ENCODE assay signal across 23 mouse cellular contexts in genomic region chr8:118744991-118745390, GRCm38 (mm10).
DNase-seq lines count a peak whose midpoint lies in the region; ATAC-seq and TF ChIP-seq lines count a peak whose summit lies in the region.
"Had no signal": no experiment of that assay in that cellular context is flagged by ENCODE, and none has a peak within 500 bp of the region (broad histone marks: within the 10 kb centered on the region; RNA-seq: fewer than 3 reads in every experiment).

No protein-coding gene starts in this region.

- no peak for ATAC-seq in hindbrain, postnatal 0 days
- no peak for ATAC-seq in hindbrain, embryonic 13.5 days (ENCODE audit: low FRiP score)
- no peak for ATAC-seq in midbrain, postnatal 0 days (ENCODE audit: low FRiP score)
- ATAC-seq in midbrain, embryonic 15.5 days (replicated peaks), result no peak
- ATAC-seq: forebrain, embryonic 15.5 days; intestine, embryonic 15.5 days had no signal

- peak; percentile 32 for TF ChIP-seq CTCF in hindbrain, postnatal 0 days (IDR thresholded peaks at IDR 0.05; ENCODE audit: low read depth)
- TF ChIP-seq CTCF in midbrain, postnatal 0 days (IDR thresholded peaks at IDR 0.05), result peak; percentile 32; the same call in 1 of the 2 replicates
- TF ChIP-seq CTCF in cortical plate, adult 2 months (IDR thresholded peaks at IDR 0.05; ENCODE audit: extremely low read depth, insufficient read depth, low read length), result 0 out of 2 replicates have a peak, but pooled peaks have one; percentile 4

- H3K27ac ChIP-seq in hindbrain, postnatal 0 days, result no peak overlapping the region
- H3K27ac ChIP-seq in hindbrain, embryonic 13.5 days, result no peak overlapping the region
- H3K27ac ChIP-seq in midbrain, postnatal 0 days (ENCODE audit: low read depth, low read length), result no peak overlapping the region
- no peak overlapping the region for H3K27ac ChIP-seq in midbrain, embryonic 15.5 days
- H3K27ac ChIP-seq in cortical plate, adult 2 months (ENCODE audit: insufficient read depth, low read length), result no peak overlapping the region
- H3K27ac ChIP-seq: embryonic facial prominence, embryonic 12.5 days; forebrain, embryonic 15.5 days; hindbrain, embryonic 14.5 days; intestine, embryonic 15.5 days; limb, embryonic 13.5 days; liver, embryonic 13.5 days; lung, embryonic 15.5 days; macrophage; midbrain, embryonic 12.5 days; neural tube, embryonic 13.5 days had no signal

- WGBS in hindbrain, postnatal 0 days, result 78% methylated on average over 13 of the region's 13 CpGs
- WGBS in hindbrain, embryonic 13.5 days, result 66% methylated on average over 13 of the region's 13 CpGs
- WGBS in midbrain, postnatal 0 days, result 80% methylated on average over 12 of the region's 13 CpGs
- WGBS in midbrain, embryonic 15.5 days, result 80% methylated on average over 13 of the region's 13 CpGs

- H3K36me3 ChIP-seq in hindbrain, postnatal 0 days (ENCODE audit: insufficient read depth, low read length), result no peaks in the 10 kb centered on the region
- H3K36me3 ChIP-seq in hindbrain, embryonic 13.5 days, result no peaks in the 10 kb centered on the region
- H3K36me3 ChIP-seq in midbrain, postnatal 0 days (ENCODE audit: insufficient read depth, low read length), result no peaks in the 10 kb centered on the region
- H3K36me3 ChIP-seq in midbrain, embryonic 15.5 days (replicated peaks), result no peaks in the 10 kb centered on the region
- H3K36me3 ChIP-seq: embryonic facial prominence, embryonic 12.5 days; forebrain, embryonic 15.5 days; intestine, embryonic 15.5 days; limb, embryonic 13.5 days; liver, embryonic 13.5 days; lung, embryonic 15.5 days; midbrain, embryonic 12.5 days; neural tube, embryonic 13.5 days had no signal

- H3K9me3 ChIP-seq in hindbrain, postnatal 0 days (ENCODE audit: low read length), result no peaks in the 10 kb centered on the region
- no peaks in the 10 kb centered on the region for H3K9me3 ChIP-seq in hindbrain, embryonic 13.5 days
- H3K9me3 ChIP-seq in midbrain, postnatal 0 days (ENCODE audit: low read length), result no peaks in the 10 kb centered on the region
- H3K9me3 ChIP-seq in midbrain, embryonic 15.5 days, result no peaks in the 10 kb centered on the region
- H3K9me3 ChIP-seq: embryonic facial prominence, embryonic 12.5 days; forebrain, embryonic 15.5 days; intestine, embryonic 15.5 days; limb, embryonic 13.5 days; lung, embryonic 15.5 days; midbrain, embryonic 12.5 days; neural tube, embryonic 13.5 days had no signal

- H3K9ac ChIP-seq in hindbrain, postnatal 0 days (replicated peaks; ENCODE audit: low read length), result no peak overlapping the region
- H3K9ac ChIP-seq in hindbrain, embryonic 13.5 days, result no peak overlapping the region
- no peak overlapping the region for H3K9ac ChIP-seq in midbrain, postnatal 0 days (replicated peaks; ENCODE audit: low read length, poor library complexity, severe bottlenecking)
- no peak overlapping the region for H3K9ac ChIP-seq in midbrain, embryonic 15.5 days
- H3K9ac ChIP-seq: embryonic facial prominence, embryonic 12.5 days; forebrain, embryonic 15.5 days; hindbrain, embryonic 14.5 days; intestine, embryonic 15.5 days; limb, embryonic 13.5 days; liver, embryonic 13.5 days; lung, embryonic 15.5 days; midbrain, embryonic 12.5 days; neural tube, embryonic 13.5 days had no signal

- intact Hi-C loops in left cerebral cortex, postnatal 4 days (cut with DNase I), result no loop called here

- no peak for DNase-seq in hindbrain, postnatal 0 days (ENCODE audit: low spot score)
- DNase-seq in midbrain, postnatal 0 days (ENCODE audit: low spot score), result no peak
- DNase-seq in yolk sac, embryonic 10.5 days (ENCODE audit: low spot score), result no peak
- DNase-seq in cerebellum, adult 11-12 months, result no peak
- no peak for DNase-seq in left cerebral cortex, postnatal 4 days
- DNase-seq: B cell, adult 2 months; cerebellum, adult 8-10 months; kidney, postnatal 10 days; liver, embryonic 13.5 days had no signal

- H3K4me3 ChIP-seq in hindbrain, postnatal 0 days (ENCODE audit: low read length), result no peak overlapping the region
- no peak overlapping the region for H3K4me3 ChIP-seq in hindbrain, embryonic 13.5 days
- no peak overlapping the region for H3K4me3 ChIP-seq in midbrain, postnatal 0 days (ENCODE audit: low read depth, low read length)
- no peak overlapping the region for H3K4me3 ChIP-seq in midbrain, embryonic 15.5 days
- H3K4me3 ChIP-seq in cortical plate, adult 2 months (ENCODE audit: insufficient read depth, low read length), result no peak overlapping the region
- H3K4me3 ChIP-seq: embryonic facial prominence, embryonic 12.5 days; erythroblast, embryonic 14.5 days; forebrain, embryonic 15.5 days; intestine, embryonic 15.5 days; limb, embryonic 13.5 days; liver, embryonic 13.5 days; lung, embryonic 15.5 days; midbrain, embryonic 12.5 days; neural tube, embryonic 13.5 days had no signal

- H3K27me3 ChIP-seq in hindbrain, postnatal 0 days (ENCODE audit: insufficient read depth, low read length), result no peaks in the 10 kb centered on the region
- no peaks in the 10 kb centered on the region for H3K27me3 ChIP-seq in hindbrain, embryonic 13.5 days
- H3K27me3 ChIP-seq in midbrain, postnatal 0 days (ENCODE audit: insufficient read depth, low read length), result no peaks in the 10 kb centered on the region
- no peaks in the 10 kb centered on the region for H3K27me3 ChIP-seq in midbrain, embryonic 15.5 days (replicated peaks)
- H3K27me3 ChIP-seq: embryonic facial prominence, embryonic 12.5 days; forebrain, embryonic 15.5 days; intestine, embryonic 15.5 days; limb, embryonic 13.5 days; liver, embryonic 13.5 days; lung, embryonic 15.5 days; midbrain, embryonic 12.5 days; neural tube, embryonic 13.5 days had no signal

- no peak for TF ChIP-seq POLR2A in cortical plate, adult 2 months (IDR thresholded peaks at IDR 0.05; ENCODE audit: extremely low read depth, insufficient read depth, low read length)

- no peaks in the 10 kb centered on the region for H3K4me1 ChIP-seq in hindbrain, postnatal 0 days (ENCODE audit: insufficient read depth, low read length)
- H3K4me1 ChIP-seq in hindbrain, embryonic 13.5 days (replicated peaks), result no peaks in the 10 kb centered on the region
- H3K4me1 ChIP-seq in midbrain, postnatal 0 days (ENCODE audit: insufficient read depth, low read length), result no peaks in the 10 kb centered on the region
- 0 out of 2 replicates have a peak, but pooled peaks cover 3% of the 10 kb centered on the region for H3K4me1 ChIP-seq in midbrain, embryonic 15.5 days
- no peaks in the 10 kb centered on the region for H3K4me1 ChIP-seq in cortical plate, adult 2 months (ENCODE audit: control insufficient read depth, insufficient read depth, low read length)
- H3K4me1 ChIP-seq: embryonic facial prominence, embryonic 12.5 days; forebrain, embryonic 15.5 days; intestine, embryonic 15.5 days; limb, embryonic 13.5 days; liver, embryonic 13.5 days; lung, embryonic 15.5 days; midbrain, embryonic 12.5 days; neural tube, embryonic 13.5 days had no signal

- no peak overlapping the region for H3K4me2 ChIP-seq in hindbrain, postnatal 0 days (ENCODE audit: low read depth, low read length)
- H3K4me2 ChIP-seq in hindbrain, embryonic 13.5 days, result no peak overlapping the region
- H3K4me2 ChIP-seq in midbrain, postnatal 0 days (ENCODE audit: low read depth, low read length, poor library complexity, severe bottlenecking), result no peak overlapping the region
- H3K4me2 ChIP-seq in midbrain, embryonic 15.5 days, result no peak overlapping the region
- H3K4me2 ChIP-seq: embryonic facial prominence, embryonic 12.5 days; forebrain, embryonic 15.5 days; heart, embryonic 11.5 days; hindbrain, embryonic 14.5 days; intestine, embryonic 15.5 days; limb, embryonic 13.5 days; liver, embryonic 13.5 days; lung, embryonic 15.5 days; midbrain, embryonic 12.5 days; neural tube, embryonic 13.5 days had no signal
